Mouse (Mus musculus) frontal cortex, postnatal 36 days (tissue): ENCODE data around the gene Mien1.
A peak's percentile ranks its signal among the peaks of the same experiment; 100 is the strongest.

Experiments used
- DNase-seq, 2 experiments: peaks; one replicate each; pipeline ENCODE4 v3.0.0; 2022; ENCODE audit warnings: low spot score in 2 of 2

The Mien1 gene

GRCm38 (mm10) chr11:98438331-98439158, at the start of gene Mien1:
Gene Mien1, minus strand, starts transcription at chr11:98438991.
- peak; percentile 96 to 98 for DNase-seq

GRCm38 (mm10) chr11:98487526-98488040, 48.8 kb upstream of the Mien1 start:
- no peak for DNase-seq

GRCm38 (mm10) chr11:98485749-98486148, 47.0 kb upstream of the Mien1 start:
- DNase-seq, result no peak

GRCm38 (mm10) chr11:98482067-98482466, 43.3 kb upstream of the Mien1 start:
- no peak for DNase-seq

- DNase-seq, result no peak
These were observed 42.4 kb upstream of the Mien1 start for GRCm38 (mm10) chr11:98481231-98481630.

- no peak for DNase-seq
These were observed 41.2 kb upstream of the Mien1 start for GRCm38 (mm10) chr11:98479940-98480497.

- no peak for DNase-seq
These were observed 40.5 kb upstream of the Mien1 start for GRCm38 (mm10) chr11:98479026-98479939.

GRCm38 (mm10) chr11:98477011-98477701, 38.4 kb upstream of the Mien1 start:
- DNase-seq, result no peak

- no peak for DNase-seq
These were observed 37.6 kb upstream of the Mien1 start for GRCm38 (mm10) chr11:98476434-98476807.

- no peak for DNase-seq
These were observed 37.0 kb upstream of the Mien1 start for GRCm38 (mm10) chr11:98475630-98476433.

- DNase-seq, result no peak
These were observed 36.2 kb upstream of the Mien1 start for GRCm38 (mm10) chr11:98474967-98475366.

GRCm38 (mm10) chr11:98473916-98474479, 35.2 kb upstream of the Mien1 start:
- no peak for DNase-seq

GRCm38 (mm10) chr11:98472696-98473095, 33.9 kb upstream of the Mien1 start:
- DNase-seq, result no peak

- DNase-seq, result no peak
These were observed 32.0 kb upstream of the Mien1 start for GRCm38 (mm10) chr11:98470795-98471194.

GRCm38 (mm10) chr11:98469761-98470714, 31.2 kb upstream of the Mien1 start:
- DNase-seq, result no peak

GRCm38 (mm10) chr11:98464516-98464915, 25.7 kb upstream of the Mien1 start:
- DNase-seq, result no peak

GRCm38 (mm10) chr11:98463911-98464310, 25.1 kb upstream of the Mien1 start:
- no peak for DNase-seq

- DNase-seq, result no peak
These were observed 23.5 kb upstream of the Mien1 start for GRCm38 (mm10) chr11:98462255-98462654.

GRCm38 (mm10) chr11:98461109-98461720, 22.4 kb upstream of the Mien1 start:
- no peak for DNase-seq
